Mouse (Mus musculus): ENCODE measurements around the gene Engase. TPM values are rescaled to one million over a fixed set of nuclear protein-coding genes. Genes with fewer than 3 reads are reported as not detected.

The Engase gene
- polyA plus RNA-seq, 1 experiment from 2014 or later = 4.8 TPM

GRCm38 (mm10) chr11:118488907-118489270, 12.3 kb downstream of the Engase start:
- peaks cover 22% of the 10 kb centered on the region for H3K36me3 ChIP-seq (ENCODE audit: control insufficient read depth, insufficient read depth, low read length)
- H3K4me1 ChIP-seq (ENCODE audit: control insufficient read depth in 2 of 2, insufficient read depth in 2 of 2, low read length in 2 of 2) = peaks cover 2 to 4% of the 10 kb centered on the region in 2 experiments; a peak in 2 of 4 replicates
- H3K4me2 ChIP-seq (ENCODE audit: low read length) = no peak overlapping the region
- H3K27me3 ChIP-seq (ENCODE audit: control insufficient read depth, insufficient read depth, low read length) = peaks cover 5% of the 10 kb centered on the region
- no peaks in the 10 kb centered on the region for H3K9me3 ChIP-seq (ENCODE audit: control insufficient read depth, low read length)
- ATAC-seq (ENCODE audit: insufficient number of reproducible peaks, insufficient read depth, low FRiP score, low read depth) = no peak
- no peak overlapping the region for H3K4me3 ChIP-seq (ENCODE audit: control insufficient read depth in 1 of 2, insufficient read depth in 1 of 2, low read depth in 1 of 2, low read length in 2 of 2)
- no peak overlapping the region for H3K27ac ChIP-seq (replicated peaks in 1 of 2; ENCODE audit: control insufficient read depth in 1 of 2, insufficient read depth in 1 of 2, low read depth in 2 of 2, low read length in 2 of 2)
- no peak overlapping the region for H3K9ac ChIP-seq (ENCODE audit: low read length)
- 82% methylated on average over 12 of the region's 12 CpGs for WGBS

- H3K4me1 ChIP-seq (ENCODE audit: control insufficient read depth in 2 of 2, insufficient read depth in 2 of 2, low read length in 2 of 2) = peaks cover 4% of the 10 kb centered on the region in 2 experiments; a peak in 2 of 4 replicates
- no peak overlapping the region for H3K27ac ChIP-seq (replicated peaks in 1 of 2; ENCODE audit: control insufficient read depth in 1 of 2, insufficient read depth in 1 of 2, low read depth in 2 of 2, low read length in 2 of 2)
- H3K4me3 ChIP-seq (ENCODE audit: control insufficient read depth in 1 of 2, insufficient read depth in 1 of 2, low read depth in 1 of 2, low read length in 2 of 2) = no peak overlapping the region
- H3K9me3 ChIP-seq (ENCODE audit: control insufficient read depth, low read length) = no peaks in the 10 kb centered on the region
- peaks cover 5% of the 10 kb centered on the region for H3K27me3 ChIP-seq (ENCODE audit: control insufficient read depth, insufficient read depth, low read length)
- H3K36me3 ChIP-seq (ENCODE audit: control insufficient read depth, insufficient read depth, low read length) = 0 out of 2 replicates have a peak, but pooled peaks cover 12% of the 10 kb centered on the region
- H3K4me2 ChIP-seq (ENCODE audit: low read length) = peak overlapping the region; percentile 33
- no peak for ATAC-seq (ENCODE audit: insufficient number of reproducible peaks, insufficient read depth, low FRiP score, low read depth)
- 14% methylated on average over 22 of the region's 22 CpGs for WGBS
- peak overlapping the region; percentile 36 for H3K9ac ChIP-seq (ENCODE audit: low read length)
These were observed 14.1 kb downstream of the Engase start for GRCm38 (mm10) chr11:118490566-118491218.

- no peak overlapping the region for H3K4me3 ChIP-seq (ENCODE audit: control insufficient read depth in 1 of 2, insufficient read depth in 1 of 2, low read depth in 1 of 2, low read length in 2 of 2)
- H3K4me1 ChIP-seq (ENCODE audit: control insufficient read depth in 2 of 2, insufficient read depth in 2 of 2, low read length in 2 of 2) = peaks cover 4% of the 10 kb centered on the region in 2 experiments; a peak in 2 of 4 replicates
- 82% methylated on average over 7 of the region's 7 CpGs for WGBS
- no peak for ATAC-seq (ENCODE audit: insufficient number of reproducible peaks, insufficient read depth, low FRiP score, low read depth)
- H3K4me2 ChIP-seq (ENCODE audit: low read length) = no peak overlapping the region
- peaks cover 5% of the 10 kb centered on the region for H3K27me3 ChIP-seq (ENCODE audit: control insufficient read depth, insufficient read depth, low read length)
- H3K36me3 ChIP-seq (ENCODE audit: control insufficient read depth, insufficient read depth, low read length) = 0 out of 2 replicates have a peak, but pooled peaks cover 12% of the 10 kb centered on the region
- no peak overlapping the region for H3K27ac ChIP-seq (replicated peaks in 1 of 2; ENCODE audit: control insufficient read depth in 1 of 2, insufficient read depth in 1 of 2, low read depth in 2 of 2, low read length in 2 of 2)
- H3K9ac ChIP-seq (ENCODE audit: low read length) = no peak overlapping the region
- no peaks in the 10 kb centered on the region for H3K9me3 ChIP-seq (ENCODE audit: control insufficient read depth, low read length)
These were observed 14.6 kb downstream of the Engase start for GRCm38 (mm10) chr11:118491230-118491629.

- H3K27me3 ChIP-seq (ENCODE audit: control insufficient read depth, insufficient read depth, low read length) = peaks cover 9% of the 10 kb centered on the region
- no peak overlapping the region for H3K9ac ChIP-seq (ENCODE audit: low read length)
- H3K4me1 ChIP-seq (ENCODE audit: control insufficient read depth in 2 of 2, insufficient read depth in 2 of 2, low read length in 2 of 2) = peaks cover 4% of the 10 kb centered on the region in 2 experiments; a peak in 2 of 4 replicates
- ATAC-seq (ENCODE audit: insufficient number of reproducible peaks, insufficient read depth, low FRiP score, low read depth) = no peak
- H3K27ac ChIP-seq (replicated peaks in 1 of 2; ENCODE audit: control insufficient read depth in 1 of 2, insufficient read depth in 1 of 2, low read depth in 2 of 2, low read length in 2 of 2) = no peak overlapping the region
- no peak overlapping the region for H3K4me3 ChIP-seq (ENCODE audit: control insufficient read depth in 1 of 2, insufficient read depth in 1 of 2, low read depth in 1 of 2, low read length in 2 of 2)
- H3K36me3 ChIP-seq (ENCODE audit: control insufficient read depth, insufficient read depth, low read length) = no peaks in the 10 kb centered on the region
- no peak overlapping the region for H3K4me2 ChIP-seq (ENCODE audit: low read length)
- H3K9me3 ChIP-seq (ENCODE audit: control insufficient read depth, low read length) = no peaks in the 10 kb centered on the region
- WGBS = 69% methylated on average over 2 of the region's 2 CpGs
These were observed 16.8 kb downstream of the Engase start for GRCm38 (mm10) chr11:118493458-118493857.

- H3K36me3 ChIP-seq (ENCODE audit: control insufficient read depth, insufficient read depth, low read length) = no peaks in the 10 kb centered on the region
- H3K4me3 ChIP-seq (ENCODE audit: control insufficient read depth in 1 of 2, insufficient read depth in 1 of 2, low read depth in 1 of 2, low read length in 2 of 2) = no peak overlapping the region
- no peak overlapping the region for H3K4me2 ChIP-seq (ENCODE audit: low read length)
- H3K27ac ChIP-seq (replicated peaks in 1 of 2; ENCODE audit: control insufficient read depth in 1 of 2, insufficient read depth in 1 of 2, low read depth in 2 of 2, low read length in 2 of 2) = no peak overlapping the region
- H3K9me3 ChIP-seq (ENCODE audit: control insufficient read depth, low read length) = no peaks in the 10 kb centered on the region
- peaks cover 4% of the 10 kb centered on the region in 2 experiments; a peak in 2 of 4 replicates for H3K4me1 ChIP-seq (ENCODE audit: control insufficient read depth in 2 of 2, insufficient read depth in 2 of 2, low read length in 2 of 2)
- H3K27me3 ChIP-seq (ENCODE audit: control insufficient read depth, insufficient read depth, low read length) = peaks cover 11% of the 10 kb centered on the region
- H3K9ac ChIP-seq (ENCODE audit: low read length) = no peak overlapping the region
- ATAC-seq (ENCODE audit: insufficient number of reproducible peaks, insufficient read depth, low FRiP score, low read depth) = no peak
- WGBS = 68% methylated on average over 12 of the region's 12 CpGs
These were observed 17.5 kb downstream of the Engase start for GRCm38 (mm10) chr11:118494001-118494737.

- no peak overlapping the region for H3K4me2 ChIP-seq (ENCODE audit: low read length)
- no peak overlapping the region for H3K4me3 ChIP-seq (ENCODE audit: control insufficient read depth in 1 of 2, insufficient read depth in 1 of 2, low read depth in 1 of 2, low read length in 2 of 2)
- no peaks in the 10 kb centered on the region for H3K9me3 ChIP-seq (ENCODE audit: control insufficient read depth, low read length)
- no peaks in the 10 kb centered on the region for H3K36me3 ChIP-seq (ENCODE audit: control insufficient read depth, insufficient read depth, low read length)
- H3K9ac ChIP-seq (ENCODE audit: low read length) = no peak overlapping the region
- peaks cover 4% of the 10 kb centered on the region in 2 experiments; a peak in 2 of 4 replicates for H3K4me1 ChIP-seq (ENCODE audit: control insufficient read depth in 2 of 2, insufficient read depth in 2 of 2, low read length in 2 of 2)
- peaks cover 12% of the 10 kb centered on the region for H3K27me3 ChIP-seq (ENCODE audit: control insufficient read depth, insufficient read depth, low read length)
- no peak overlapping the region for H3K27ac ChIP-seq (replicated peaks in 1 of 2; ENCODE audit: control insufficient read depth in 1 of 2, insufficient read depth in 1 of 2, low read depth in 2 of 2, low read length in 2 of 2)
- no peak for ATAC-seq (ENCODE audit: insufficient number of reproducible peaks, insufficient read depth, low FRiP score, low read depth)
- WGBS = 28% methylated on average over 5 of the region's 5 CpGs
These were observed 18.4 kb downstream of the Engase start for GRCm38 (mm10) chr11:118495065-118495464.

- no peaks in the 10 kb centered on the region for H3K36me3 ChIP-seq (ENCODE audit: control insufficient read depth, insufficient read depth, low read length)
- H3K9ac ChIP-seq (ENCODE audit: low read length) = no peak overlapping the region
- no peak overlapping the region for H3K27ac ChIP-seq (replicated peaks in 1 of 2; ENCODE audit: control insufficient read depth in 1 of 2, insufficient read depth in 1 of 2, low read depth in 2 of 2, low read length in 2 of 2)
- no peak overlapping the region for H3K4me3 ChIP-seq (ENCODE audit: control insufficient read depth in 1 of 2, insufficient read depth in 1 of 2, low read depth in 1 of 2, low read length in 2 of 2)
- H3K4me2 ChIP-seq (ENCODE audit: low read length) = no peak overlapping the region
- peaks cover 7% of the 10 kb centered on the region for H3K27me3 ChIP-seq (ENCODE audit: control insufficient read depth, insufficient read depth, low read length)
- H3K9me3 ChIP-seq (ENCODE audit: control insufficient read depth, low read length) = no peaks in the 10 kb centered on the region
- WGBS = 63% methylated on average over 20 of the region's 20 CpGs
- peaks cover 0 to 2% of the 10 kb centered on the region in 2 experiments; a peak in 1 of 4 replicates for H3K4me1 ChIP-seq (ENCODE audit: control insufficient read depth in 2 of 2, insufficient read depth in 2 of 2, low read length in 2 of 2)
- ATAC-seq (ENCODE audit: insufficient number of reproducible peaks, insufficient read depth, low FRiP score, low read depth) = no peak
These were observed 19.5 kb downstream of the Engase start for GRCm38 (mm10) chr11:118496066-118496689.
